Mouse (Mus musculus): ENCODE measurements at regions not wholly inside any gene's neighbourhood (a gene's known extent, or its start where the extent isn't known, plus 50 kb on each side); places are given as distances from the start of the nearest gene placed in this dataset.
"Not testable (repeated sequence)": the region's sequence is repeated elsewhere in the genome, so short reads cannot be mapped to it uniquely, and the experiment has no call there.

DNA sequence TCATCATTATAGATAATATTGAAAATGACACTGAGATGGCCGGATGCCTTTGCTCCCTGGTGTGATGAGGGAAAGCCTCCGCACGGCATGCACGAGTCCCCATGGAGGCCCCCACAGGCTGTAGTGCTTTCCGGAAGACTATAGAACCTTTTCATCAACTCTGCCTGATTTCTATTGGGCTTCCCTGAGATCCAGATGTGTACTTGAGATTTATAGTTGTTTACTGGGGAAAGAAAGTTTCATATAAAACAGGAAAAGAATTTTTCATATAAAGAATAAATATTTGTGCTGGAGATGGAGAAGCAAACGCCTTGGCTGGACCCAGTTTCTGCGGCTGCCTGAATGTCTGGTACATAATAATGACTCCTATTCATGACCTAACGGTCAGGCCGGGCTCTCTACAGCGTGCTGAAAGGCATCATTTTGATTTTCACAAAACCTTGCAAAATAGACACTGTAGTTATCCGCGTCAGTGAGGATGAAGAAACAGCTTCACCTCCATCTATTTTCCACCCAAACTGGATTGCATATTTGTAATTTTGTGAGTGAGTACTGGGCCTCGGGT lies 113.7 kb upstream of the Rasgrp1 start:
- H3K36me3 ChIP-seq (ENCODE audit: control insufficient read depth, insufficient read depth, low read length), result no peaks in the 10 kb centered on the region
- no peak overlapping the region for H3K4me2 ChIP-seq (ENCODE audit: low read length)
- ATAC-seq, result 0 out of 2 replicates have a peak, but pooled peaks have one; percentile 5
- H3K9me3 ChIP-seq (replicated peaks; ENCODE audit: control insufficient read depth, low read length), result no peaks in the 10 kb centered on the region
- no peaks in the 10 kb centered on the region for H3K27me3 ChIP-seq (replicated peaks; ENCODE audit: control insufficient read depth, insufficient read depth, low read length)
- H3K4me1 ChIP-seq (ENCODE audit: control insufficient read depth, insufficient read depth, low read length), result peaks cover 5% of the 10 kb centered on the region; the same call in 1 of the 2 replicates
- no peak overlapping the region for H3K27ac ChIP-seq (ENCODE audit: low read depth, low read length)
- no peak overlapping the region for H3K4me3 ChIP-seq (ENCODE audit: low read depth, low read length)
- no peak overlapping the region for H3K9ac ChIP-seq (ENCODE audit: low read length)
- no peak for DNase-seq (ENCODE audit: low spot score)
- WGBS, result 67% methylated on average over 13 of the region's 13 CpGs

DNA sequence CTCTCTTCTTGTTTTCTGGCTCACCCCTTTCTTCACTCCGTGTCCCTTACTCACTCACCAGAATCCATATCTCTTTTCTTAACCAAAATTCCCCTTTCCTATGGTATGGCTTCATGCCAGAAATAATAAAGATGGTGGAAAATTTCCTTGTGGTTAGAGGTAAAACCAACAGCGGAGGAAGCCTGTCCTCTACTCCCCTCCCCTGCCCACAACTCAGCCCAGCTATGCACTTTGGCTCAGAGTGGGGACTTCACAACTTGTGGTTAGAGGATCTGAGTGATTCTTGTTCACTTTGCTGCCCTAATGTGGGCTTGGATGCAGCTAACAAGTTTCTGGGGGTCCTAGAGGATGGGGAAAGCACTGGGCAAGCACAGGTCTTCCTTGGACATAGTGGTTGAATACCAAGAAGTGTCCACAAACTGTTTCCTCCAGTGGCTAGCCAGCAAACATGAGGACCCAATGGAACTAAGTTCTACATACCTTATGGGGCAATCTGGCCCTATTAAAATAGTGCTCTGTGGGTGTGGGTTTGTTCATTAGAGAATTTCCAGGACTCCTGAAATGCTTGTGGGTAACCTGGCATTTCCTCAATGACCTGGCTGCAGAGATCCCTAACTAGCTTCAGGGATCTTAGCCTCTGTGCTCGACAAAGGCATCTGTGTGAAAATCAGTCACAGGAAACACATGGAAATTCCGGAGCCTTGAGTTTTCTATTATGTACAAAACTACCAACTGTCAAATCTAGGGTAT lies 118.9 kb upstream of the Rasgrp1 start:
- Histone ChIP-seq H3K4me1 (ENCODE audit: control insufficient read depth, insufficient read depth, low read length) (no peaks in the 10 kb centered on the region), H3K36me3 (ENCODE audit: control insufficient read depth, insufficient read depth, low read length) (no peaks in the 10 kb centered on the region), H3K27me3 (replicated peaks; ENCODE audit: control insufficient read depth, insufficient read depth, low read length) (no peaks in the 10 kb centered on the region), H3K27ac (ENCODE audit: low read depth, low read length) (no peak overlapping the region), H3K4me2 (ENCODE audit: low read length) (no peak overlapping the region), H3K4me3 (ENCODE audit: low read depth, low read length) (no peak overlapping the region), H3K9me3 (replicated peaks; ENCODE audit: control insufficient read depth, low read length) (no peaks in the 10 kb centered on the region), H3K9ac (ENCODE audit: low read length) (no peak overlapping the region)
- WGBS, result 78% methylated on average over 4 of the region's 4 CpGs
- no peak for ATAC-seq
- DNase-seq (ENCODE audit: low spot score), result no peak

DNA sequence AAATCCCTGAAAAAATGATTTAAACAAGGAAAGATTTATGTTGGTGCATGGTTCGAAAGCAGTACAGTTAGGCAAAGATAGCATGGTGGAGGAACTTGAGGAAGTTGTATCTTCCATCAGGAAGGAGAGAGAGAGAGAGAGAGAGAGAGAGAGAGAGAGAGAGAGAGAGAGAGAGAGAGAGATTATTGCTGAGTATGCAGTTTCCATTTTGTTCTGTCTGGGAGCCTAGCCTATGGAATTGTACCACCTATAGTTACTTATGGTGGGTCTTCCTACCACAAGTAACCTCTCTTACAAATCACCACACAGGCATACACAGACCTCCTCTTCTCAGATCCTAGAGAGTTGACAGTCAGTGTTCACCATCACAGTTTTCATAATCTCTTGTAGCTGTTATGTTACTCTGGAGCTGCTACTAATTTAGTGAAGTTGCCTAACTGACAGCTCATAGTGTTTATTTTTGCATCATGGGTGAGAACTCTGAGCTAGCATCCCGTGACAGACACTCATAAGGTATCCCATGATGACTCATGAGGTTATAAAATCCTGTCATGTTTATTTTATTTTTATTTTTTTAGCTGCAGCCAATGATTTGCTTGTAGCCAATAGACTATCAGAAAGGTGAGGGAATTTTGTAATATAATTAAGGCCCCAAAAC lies 132.2 kb upstream of the Rasgrp1 start:
- Histone ChIP-seq H3K27me3 (replicated peaks; ENCODE audit: control insufficient read depth, insufficient read depth, low read length) (no peaks in the 10 kb centered on the region), H3K9ac (ENCODE audit: low read length) (no peak overlapping the region), H3K4me3 (ENCODE audit: low read depth, low read length) (no peak overlapping the region), H3K4me2 (ENCODE audit: low read length) (no peak overlapping the region), H3K9me3 (replicated peaks; ENCODE audit: control insufficient read depth, low read length) (no peaks in the 10 kb centered on the region), H3K36me3 (ENCODE audit: control insufficient read depth, insufficient read depth, low read length) (no peaks in the 10 kb centered on the region), H3K4me1 (ENCODE audit: control insufficient read depth, insufficient read depth, low read length) (no peaks in the 10 kb centered on the region), H3K27ac (ENCODE audit: low read depth, low read length) (no peak overlapping the region)
- WGBS, result 87% methylated on average over 2 of the region's 2 CpGs
- no peak for ATAC-seq
- no peak for DNase-seq (ENCODE audit: low spot score)

GRCm38 (mm10) chr2:117475561-117475960 lies 132.8 kb upstream of the Rasgrp1 start:
- ATAC-seq (no peak), DNase-seq (ENCODE audit: low spot score) (peak; percentile 27)
- Histone ChIP-seq H3K9me3 (replicated peaks; ENCODE audit: control insufficient read depth, low read length) (no peaks in the 10 kb centered on the region), H3K4me2 (ENCODE audit: low read length) (no peak overlapping the region), H3K4me1 (ENCODE audit: control insufficient read depth, insufficient read depth, low read length) (no peaks in the 10 kb centered on the region), H3K27ac (ENCODE audit: low read depth, low read length) (no peak overlapping the region), H3K27me3 (replicated peaks; ENCODE audit: control insufficient read depth, insufficient read depth, low read length) (no peaks in the 10 kb centered on the region), H3K9ac (ENCODE audit: low read length) (no peak overlapping the region), H3K36me3 (ENCODE audit: control insufficient read depth, insufficient read depth, low read length) (no peaks in the 10 kb centered on the region), H3K4me3 (ENCODE audit: low read depth, low read length) (no peak overlapping the region)
- WGBS, result 49% methylated on average over 3 of the region's 3 CpGs

GRCm38 (mm10) chr2:117477503-117477902 lies 134.7 kb upstream of the Rasgrp1 start:
- H3K4me2 ChIP-seq (ENCODE audit: low read length); H3K36me3 ChIP-seq (ENCODE audit: control insufficient read depth, insufficient read depth, low read length); DNase-seq (ENCODE audit: low spot score); H3K9ac ChIP-seq (ENCODE audit: low read length); H3K27ac ChIP-seq (ENCODE audit: low read depth, low read length); H3K4me1 ChIP-seq (ENCODE audit: control insufficient read depth, insufficient read depth, low read length); H3K4me3 ChIP-seq (ENCODE audit: low read depth, low read length); H3K27me3 ChIP-seq (replicated peaks; ENCODE audit: control insufficient read depth, insufficient read depth, low read length); H3K9me3 ChIP-seq (replicated peaks; ENCODE audit: control insufficient read depth, low read length): not testable (repeated sequence)
- ATAC-seq, result peak; percentile 55; the same call in 1 of the 2 replicates
- WGBS, result 92% methylated on average over 10 of the region's 11 CpGs

- H3K4me2 ChIP-seq (ENCODE audit: low read length); H3K27ac ChIP-seq (ENCODE audit: low read depth, low read length); H3K27me3 ChIP-seq (replicated peaks; ENCODE audit: control insufficient read depth, insufficient read depth, low read length); H3K4me1 ChIP-seq (ENCODE audit: control insufficient read depth, insufficient read depth, low read length); H3K9me3 ChIP-seq (replicated peaks; ENCODE audit: control insufficient read depth, low read length); H3K9ac ChIP-seq (ENCODE audit: low read length); H3K36me3 ChIP-seq (ENCODE audit: control insufficient read depth, insufficient read depth, low read length); H3K4me3 ChIP-seq (ENCODE audit: low read depth, low read length): not testable (repeated sequence)
- WGBS, result 80% methylated on average over 16 of the region's 16 CpGs
- DNase-seq (ENCODE audit: low spot score) (peak; percentile 5), ATAC-seq (peak; percentile 69; the same call in 1 of the 2 replicates)
Observed at GRCm38 (mm10) chr2:117479244-117480009, 136.6 kb upstream of the Rasgrp1 start.

DNA sequence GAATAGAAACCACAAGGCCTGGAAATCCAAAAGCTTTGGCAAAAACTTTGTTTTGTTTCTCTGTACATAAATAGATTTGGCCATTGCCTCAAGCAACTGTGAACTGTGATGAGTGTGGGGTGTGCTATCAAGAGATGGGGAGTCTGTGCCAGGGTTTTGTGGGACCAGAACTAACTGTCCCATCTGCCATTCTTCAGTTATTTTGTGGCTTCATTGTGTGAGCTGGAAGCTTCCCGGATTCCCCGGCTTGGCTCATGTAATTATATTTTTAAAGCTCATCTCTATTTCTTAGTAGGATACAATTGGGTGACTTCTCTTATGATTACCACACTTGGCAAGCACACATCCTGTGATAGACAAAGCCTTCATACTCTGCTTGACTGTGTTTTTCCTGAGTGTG lies 143.6 kb upstream of the Rasgrp1 start:
- H3K4me3 ChIP-seq (ENCODE audit: low read depth, low read length), result no peak overlapping the region
- H3K4me2 ChIP-seq (ENCODE audit: low read length), result no peak overlapping the region
- H3K27ac ChIP-seq (ENCODE audit: low read depth, low read length), result no peak overlapping the region
- H3K9ac ChIP-seq (ENCODE audit: low read length), result no peak overlapping the region
- no peaks in the 10 kb centered on the region for H3K9me3 ChIP-seq (replicated peaks; ENCODE audit: control insufficient read depth, low read length)
- DNase-seq (ENCODE audit: low spot score) (no peak), ATAC-seq (no peak)
- H3K4me1 ChIP-seq (ENCODE audit: control insufficient read depth, insufficient read depth, low read length), result no peaks in the 10 kb centered on the region
- 95% methylated on average over 2 of the region's 2 CpGs for WGBS
- H3K27me3 ChIP-seq (replicated peaks; ENCODE audit: control insufficient read depth, insufficient read depth, low read length), result no peaks in the 10 kb centered on the region
- no peaks in the 10 kb centered on the region for H3K36me3 ChIP-seq (ENCODE audit: control insufficient read depth, insufficient read depth, low read length)

GRCm38 (mm10) chr2:117498565-117498964 lies 155.8 kb upstream of the Rasgrp1 start:
- WGBS, result 91% methylated on average over 5 of the region's 5 CpGs
- DNase-seq (ENCODE audit: low spot score), result no peak
- no peak overlapping the region for H3K9ac ChIP-seq (ENCODE audit: low read length)
- no peak overlapping the region for H3K27ac ChIP-seq (ENCODE audit: low read depth, low read length)
- no peaks in the 10 kb centered on the region for H3K36me3 ChIP-seq (ENCODE audit: control insufficient read depth, insufficient read depth, low read length)
- no peaks in the 10 kb centered on the region for H3K9me3 ChIP-seq (replicated peaks; ENCODE audit: control insufficient read depth, low read length)
- no peak overlapping the region for H3K4me3 ChIP-seq (ENCODE audit: low read depth, low read length)
- no peak for ATAC-seq
- H3K4me2 ChIP-seq (ENCODE audit: low read length), result no peak overlapping the region
- H3K27me3 ChIP-seq (replicated peaks; ENCODE audit: control insufficient read depth, insufficient read depth, low read length), result no peaks in the 10 kb centered on the region
- H3K4me1 ChIP-seq (ENCODE audit: control insufficient read depth, insufficient read depth, low read length), result no peaks in the 10 kb centered on the region
